Mouse (Mus musculus) lung, embryonic 16.5 days (tissue): ENCODE data around the gene Arhgap15. TPM values are rescaled to one million over a fixed set of nuclear protein-coding genes. Genes with fewer than 3 reads are reported as not detected.

Source experiments
- ATAC-seq: fragments of 200-750 bp; cut with Nextera tagmentation; 2 replicates; pipeline ENCODE4 v1.8.0; 2017; ENCODE audit warnings: low read depth, mild to moderate bottlenecking, moderate library complexity
- H3K27ac ChIP-seq: fragments of 300-500 bp; sonication (generic); 2 replicates; pipeline ENCODE4 v1.5.1; 2014; ENCODE audit warnings: mild to moderate bottlenecking, control low read depth, low read length
- H3K27me3 ChIP-seq: fragments of 300-500 bp; sonication (generic); 2 replicates; pipeline ENCODE4 v1.6.1; 2014; ENCODE audit warnings: low read depth, low read length, mixed read lengths; ENCODE audit not compliant: control insufficient read depth, insufficient read depth
- H3K36me3 ChIP-seq: fragments of 300-500 bp; sonication (generic); 2 replicates; pipeline ENCODE4 v1.6.1; 2014; ENCODE audit warnings: low read length; ENCODE audit not compliant: control insufficient read depth, insufficient read depth
- H3K4me1 ChIP-seq: fragments of 300-500 bp; sonication (generic); replicated peaks from 2 replicates; pipeline ENCODE4 v1.6.1; 2014; ENCODE audit warnings: low read length, mixed read lengths; ENCODE audit not compliant: control insufficient read depth, insufficient read depth
- H3K4me2 ChIP-seq: fragments of 300-500 bp; sonication (generic); 2 replicates; pipeline ENCODE4 v1.6.1; 2014; ENCODE audit warnings: low read depth, low read length, control low read depth
- H3K4me3 ChIP-seq: fragments of 300-500 bp; sonication (generic); 2 replicates; pipeline ENCODE4 v1.5.1; 2014; ENCODE audit warnings: mild to moderate bottlenecking, low read length, control low read depth
- H3K9ac ChIP-seq: fragments of 300-500 bp; sonication (generic); 2 replicates; pipeline ENCODE4 v1.6.1; 2014; ENCODE audit warnings: low read length, control low read depth
- H3K9me3 ChIP-seq: fragments of 300-500 bp; sonication (generic); 2 replicates; pipeline ENCODE4 v1.6.1; 2016; ENCODE audit warnings: low read length; ENCODE audit not compliant: control insufficient read depth
- WGBS: fragments of 180-500 bp; shearing (Covaris S2); extraction: QIAGEN DNeasy Blood & Tissue Kit; methylation state at CpG from one replicate; pipeline ENCODE4 v1.1.7; 2014; 5-methylcytosine and 5-hydroxymethylcytosine counted together
- polyA plus RNA-seq: library from polyadenylated mRNA; unstranded; fragments of >200 nt; fragmentation: Nextera tagmentation; extraction: Ambion mirVana; gene quantifications from 2 replicates; pipeline ENCODE4 v1.2.1, GENCODE M21; 2015

Gene Arhgap15
- polyA plus RNA-seq, 1 experiment from 2014 or later: 2.1 TPM

GRCm38 (mm10) chr2:44299156-44299555 is 550.5 kb downstream of the Arhgap15 start:
- 73% methylated on average over 3 of the region's 3 CpGs for WGBS
- no peak overlapping the region for H3K4me2 ChIP-seq
- H3K36me3 ChIP-seq: no peaks in the 10 kb centered on the region
- no peak overlapping the region for H3K27ac ChIP-seq
- no peak overlapping the region for H3K4me3 ChIP-seq
- no peaks in the 10 kb centered on the region for H3K9me3 ChIP-seq
- ATAC-seq: no peak
- no peaks in the 10 kb centered on the region for H3K27me3 ChIP-seq
- no peaks in the 10 kb centered on the region; the same call in 1 of the 2 replicates for H3K4me1 ChIP-seq
- no peak overlapping the region for H3K9ac ChIP-seq

- no peaks in the 10 kb centered on the region for H3K36me3 ChIP-seq
- ATAC-seq: no peak
- H3K4me2 ChIP-seq: no peak overlapping the region
- no peaks in the 10 kb centered on the region for H3K27me3 ChIP-seq
- H3K4me1 ChIP-seq: peaks cover 3% of the 10 kb centered on the region; the same call in 1 of the 2 replicates
- no peaks in the 10 kb centered on the region for H3K9me3 ChIP-seq
- no peak overlapping the region for H3K4me3 ChIP-seq
- H3K9ac ChIP-seq: no peak overlapping the region
- H3K27ac ChIP-seq: no peak overlapping the region
- WGBS: 36% methylated on average over 5 of the region's 5 CpGs
These were observed 551.3 kb downstream of the Arhgap15 start for GRCm38 (mm10) chr2:44299909-44300308.

- no peaks in the 10 kb centered on the region for H3K36me3 ChIP-seq
- no peak for ATAC-seq
- H3K4me1 ChIP-seq: peaks cover 8% of the 10 kb centered on the region; the same call in 1 of the 2 replicates
- H3K9ac ChIP-seq: no peak overlapping the region
- no peak overlapping the region for H3K27ac ChIP-seq
- H3K4me2 ChIP-seq: no peak overlapping the region
- no peak overlapping the region for H3K4me3 ChIP-seq
- WGBS: 77% methylated on average over 6 of the region's 6 CpGs
- H3K9me3 ChIP-seq: no peaks in the 10 kb centered on the region
- no peaks in the 10 kb centered on the region for H3K27me3 ChIP-seq
These were observed 551.8 kb downstream of the Arhgap15 start for GRCm38 (mm10) chr2:44300466-44300865.

- Histone ChIP-seq H3K4me3 (no peak overlapping the region), H3K36me3 (no peaks in the 10 kb centered on the region), H3K9ac (no peak overlapping the region), H3K27me3 (no peaks in the 10 kb centered on the region), H3K27ac (no peak overlapping the region), H3K4me1 (peaks cover 8% of the 10 kb centered on the region; the same call in 1 of the 2 replicates), H3K4me2 (no peak overlapping the region), H3K9me3 (no peaks in the 10 kb centered on the region)
- WGBS: 40% methylated on average over 9 of the region's 9 CpGs
- ATAC-seq: no peak
These were observed 555.8 kb downstream of the Arhgap15 start for GRCm38 (mm10) chr2:44304261-44304970.

- Histone ChIP-seq H3K9me3 (no peaks in the 10 kb centered on the region), H3K27ac (no peak overlapping the region; the same call in 1 of the 2 replicates), H3K36me3 (no peaks in the 10 kb centered on the region), H3K9ac (no peak overlapping the region), H3K27me3 (no peaks in the 10 kb centered on the region), H3K4me3 (no peak overlapping the region), H3K4me1 (0 out of 2 replicates have a peak, but pooled peaks cover 8% of the 10 kb centered on the region), H3K4me2 (no peak overlapping the region)
- no peak for ATAC-seq
- WGBS: 45% methylated on average over 17 of the region's 17 CpGs
These were observed 556.6 kb downstream of the Arhgap15 start for GRCm38 (mm10) chr2:44304971-44305808.

- Histone ChIP-seq H3K36me3 (no peaks in the 10 kb centered on the region), H3K9me3 (no peaks in the 10 kb centered on the region), H3K9ac (no peak overlapping the region), H3K27ac (no peak overlapping the region), H3K27me3 (no peaks in the 10 kb centered on the region), H3K4me1 (0 out of 2 replicates have a peak, but pooled peaks cover 8% of the 10 kb centered on the region), H3K4me2 (no peak overlapping the region), H3K4me3 (no peak overlapping the region)
- no peak for ATAC-seq
- WGBS: 58% methylated on average over 2 of the region's 2 CpGs
These were observed 557.5 kb downstream of the Arhgap15 start for GRCm38 (mm10) chr2:44306137-44306536.

- H3K9ac ChIP-seq: no peak overlapping the region
- WGBS: 89% methylated on average over 3 of the region's 3 CpGs
- H3K4me1 ChIP-seq: 0 out of 2 replicates have a peak, but pooled peaks cover 13% of the 10 kb centered on the region
- H3K36me3 ChIP-seq: no peaks in the 10 kb centered on the region
- no peak for ATAC-seq
- no peak overlapping the region for H3K4me2 ChIP-seq
- no peak overlapping the region for H3K4me3 ChIP-seq
- H3K9me3 ChIP-seq: no peaks in the 10 kb centered on the region
- H3K27ac ChIP-seq: no peak overlapping the region
- no peaks in the 10 kb centered on the region for H3K27me3 ChIP-seq
These were observed 560.5 kb downstream of the Arhgap15 start for GRCm38 (mm10) chr2:44309124-44309523.

GRCm38 (mm10) chr2:44309556-44309955 is 560.9 kb downstream of the Arhgap15 start:
- peak; percentile 7; the same call in 1 of the 2 replicates for ATAC-seq

More at GRCm38 (mm10) chr2:44309556-44309955, 560.9 kb downstream of the Arhgap15 start:
- Histone ChIP-seq H3K27me3 (no peaks in the 10 kb centered on the region), H3K4me3 (no peak overlapping the region), H3K9ac (no peak overlapping the region), H3K9me3 (no peaks in the 10 kb centered on the region), H3K4me2 (no peak overlapping the region), H3K27ac (peak overlapping the region; percentile 1; the same call in 1 of the 2 replicates), H3K36me3 (no peaks in the 10 kb centered on the region), H3K4me1 (0 out of 2 replicates have a peak, but pooled peaks cover 12% of the 10 kb centered on the region)
- WGBS: 44% methylated on average over 1 of the region's 1 CpGs
